Mouse (Mus musculus) liver, embryonic 15.5 days (tissue): Measurements from ENCODE around the gene Clca3a2. TPM values are rescaled to one million over a fixed set of nuclear protein-coding genes. Genes with fewer than 3 reads are reported as not detected.
"Not testable (repeated sequence)": the region's sequence is repeated elsewhere in the genome, so short reads cannot be mapped to it uniquely, and the experiment has no call there.

ENCODE experiments used
- ATAC-seq: fragments of 200-750 bp; cut with Nextera tagmentation; 2 replicates; pipeline ENCODE4 v1.8.0; 2017; ENCODE audit warnings: moderate number of reproducible peaks, mild to moderate bottlenecking, moderate library complexity; ENCODE audit not compliant: insufficient read depth
- H3K27ac ChIP-seq: fragments of 300-500 bp; sonication (generic); replicated peaks from 2 replicates; pipeline ENCODE4 v1.5.1; 2015; ENCODE audit warnings: mild to moderate bottlenecking, inconsistent platforms
- H3K27me3 ChIP-seq: fragments of 300-500 bp; sonication (generic); 2 replicates; pipeline ENCODE4 v1.6.1; 2015; ENCODE audit warnings: mild to moderate bottlenecking, inconsistent platforms
- H3K36me3 ChIP-seq: fragments of 300-500 bp; sonication (generic); replicated peaks from 2 replicates; pipeline ENCODE4 v1.6.1; 2015; ENCODE audit warnings: moderate library complexity, mild to moderate bottlenecking, inconsistent platforms
- H3K4me1 ChIP-seq: fragments of 300-500 bp; sonication (generic); replicated peaks from 2 replicates; pipeline ENCODE4 v1.6.1; 2015; ENCODE audit warnings: inconsistent platforms
- H3K4me2 ChIP-seq: fragments of 300-500 bp; sonication (generic); 2 replicates; pipeline ENCODE4 v1.6.1; 2015; ENCODE audit warnings: moderate library complexity, mild to moderate bottlenecking, inconsistent platforms
- H3K4me3 ChIP-seq: fragments of 300-500 bp; sonication (generic); replicated peaks from 2 replicates; pipeline ENCODE4 v1.5.1; 2015; ENCODE audit warnings: mild to moderate bottlenecking, inconsistent platforms
- H3K9ac ChIP-seq: fragments of 300-500 bp; sonication (generic); 2 replicates; pipeline ENCODE4 v1.6.1; 2015; ENCODE audit warnings: moderate library complexity, mild to moderate bottlenecking, inconsistent platforms
- H3K9me3 ChIP-seq: fragments of 300-500 bp; sonication (generic); replicated peaks from 2 replicates; pipeline ENCODE4 v1.6.1; 2016; ENCODE audit warnings: inconsistent platforms
- WGBS: fragments of 180-500 bp; shearing (Covaris S2); methylation state at CpG from one replicate; pipeline ENCODE4 v1.1.7; 2015; ENCODE audit warnings: mixed read lengths; ENCODE audit not compliant: insufficient replicate concordance; 5-methylcytosine and 5-hydroxymethylcytosine counted together
- polyA plus RNA-seq: library from polyadenylated mRNA; unstranded; fragments of >200 nt; fragmentation: Nextera tagmentation; extraction: Ambion mirVana; gene quantifications from 2 replicates; pipeline ENCODE4 v1.2.1, GENCODE M21; 2015

Clca3a2 gene
- not detected in 2 replicates for polyA plus RNA-seq

- H3K36me3 ChIP-seq, H3K9ac ChIP-seq, H3K4me3 ChIP-seq, H3K9me3 ChIP-seq, H3K27me3 ChIP-seq, H3K4me1 ChIP-seq, ATAC-seq, H3K27ac ChIP-seq, H3K4me2 ChIP-seq: not testable (repeated sequence)
- WGBS, result 58% methylated on average over 6 of the region's 6 CpGs
These were observed at the start of gene Clca3a2 for GRCm38 (mm10) chr3:144819219-144819618. Clca3a2 (minus strand) TSS chr3:144819494.

- 23% methylated on average over 4 of the region's 4 CpGs for WGBS
- H3K27ac ChIP-seq, result no peak overlapping the region
- ATAC-seq, result no peak
- no peaks in the 10 kb centered on the region for H3K4me1 ChIP-seq
- H3K4me3 ChIP-seq, result no peak overlapping the region
- H3K9me3 ChIP-seq, result no peaks in the 10 kb centered on the region
- no peaks in the 10 kb centered on the region for H3K36me3 ChIP-seq
- no peak overlapping the region for H3K9ac ChIP-seq
- no peak overlapping the region for H3K4me2 ChIP-seq
- no peaks in the 10 kb centered on the region for H3K27me3 ChIP-seq
These were observed 30.3 kb upstream of the Clca3a2 start for GRCm38 (mm10) chr3:144849584-144849983.

GRCm38 (mm10) chr3:144849014-144849556, 29.8 kb upstream of the Clca3a2 start, which contains the start of gene Clca3b:
Clca3b (minus strand) TSS chr3:144849357.
- not testable (repeated sequence) for H3K27me3 ChIP-seq, H3K4me2 ChIP-seq, H3K4me1 ChIP-seq, ATAC-seq, H3K9me3 ChIP-seq, H3K4me3 ChIP-seq, H3K36me3 ChIP-seq, H3K27ac ChIP-seq, H3K9ac ChIP-seq
- 69% methylated on average over 9 of the region's 9 CpGs for WGBS

GRCm38 (mm10) chr3:144827257-144827656, 8.0 kb upstream of the Clca3a2 start:
- Histone ChIP-seq H3K4me3 (no peak overlapping the region), H3K9ac (no peak overlapping the region), H3K4me1 (no peaks in the 10 kb centered on the region), H3K9me3 (no peaks in the 10 kb centered on the region), H3K4me2 (no peak overlapping the region), H3K36me3 (no peaks in the 10 kb centered on the region), H3K27ac (no peak overlapping the region), H3K27me3 (no peaks in the 10 kb centered on the region)
- 67% methylated on average over 6 of the region's 6 CpGs for WGBS
- ATAC-seq, result no peak

- 10% methylated on average over 10 of the region's 10 CpGs for WGBS
These were observed 5.9 kb upstream of the Clca3a2 start for GRCm38 (mm10) chr3:144825151-144825550.

GRCm38 (mm10) chr3:144823331-144823730, 4.0 kb upstream of the Clca3a2 start:
- ATAC-seq, result no peak
- Histone ChIP-seq H3K4me1 (no peaks in the 10 kb centered on the region), H3K9ac (no peak overlapping the region), H3K36me3 (no peaks in the 10 kb centered on the region), H3K27ac (no peak overlapping the region), H3K9me3 (no peaks in the 10 kb centered on the region), H3K27me3 (no peaks in the 10 kb centered on the region), H3K4me2 (no peak overlapping the region), H3K4me3 (no peak overlapping the region)
- WGBS, result 71% methylated on average over 5 of the region's 5 CpGs

More at GRCm38 (mm10) chr3:144825151-144825550, 5.9 kb upstream of the Clca3a2 start:
- H3K27ac ChIP-seq, result no peak overlapping the region
- H3K4me3 ChIP-seq, result no peak overlapping the region
- H3K4me2 ChIP-seq, result no peak overlapping the region
- H3K36me3 ChIP-seq, result no peaks in the 10 kb centered on the region
- ATAC-seq, result no peak
- H3K27me3 ChIP-seq, result no peaks in the 10 kb centered on the region
- no peaks in the 10 kb centered on the region for H3K9me3 ChIP-seq
- H3K4me1 ChIP-seq, result no peaks in the 10 kb centered on the region
- H3K9ac ChIP-seq, result no peak overlapping the region

- 33% methylated on average over 1 of the region's 1 CpGs for WGBS
- H3K4me3 ChIP-seq, result no peak overlapping the region
- ATAC-seq, result no peak
These were observed 1.3 kb upstream of the Clca3a2 start for GRCm38 (mm10) chr3:144820632-144821031.

GRCm38 (mm10) chr3:144813336-144813735, 6.0 kb downstream of the Clca3a2 start:
- H3K27ac ChIP-seq, H3K4me1 ChIP-seq, H3K27me3 ChIP-seq, H3K36me3 ChIP-seq, H3K9ac ChIP-seq, H3K4me2 ChIP-seq, ATAC-seq, H3K4me3 ChIP-seq, H3K9me3 ChIP-seq: not testable (repeated sequence)
- 70% methylated on average over 6 of the region's 6 CpGs for WGBS

More at GRCm38 (mm10) chr3:144820632-144821031, 1.3 kb upstream of the Clca3a2 start:
- H3K36me3 ChIP-seq, result no peaks in the 10 kb centered on the region
- H3K9me3 ChIP-seq, result no peaks in the 10 kb centered on the region
- H3K27me3 ChIP-seq, result no peaks in the 10 kb centered on the region
- H3K4me2 ChIP-seq, result no peak overlapping the region
- no peaks in the 10 kb centered on the region for H3K4me1 ChIP-seq
- no peak overlapping the region for H3K27ac ChIP-seq
- no peak overlapping the region for H3K9ac ChIP-seq

GRCm38 (mm10) chr3:144811821-144812220, 7.5 kb downstream of the Clca3a2 start:
- Histone ChIP-seq H3K9me3 (no peaks in the 10 kb centered on the region), H3K4me1 (no peaks in the 10 kb centered on the region), H3K4me3 (no peak overlapping the region), H3K27me3 (no peaks in the 10 kb centered on the region), H3K4me2 (no peak overlapping the region), H3K27ac (no peak overlapping the region), H3K36me3 (no peaks in the 10 kb centered on the region), H3K9ac (no peak overlapping the region)
- ATAC-seq, result no peak
- 26% methylated on average over 3 of the region's 3 CpGs for WGBS

GRCm38 (mm10) chr3:144808153-144808925, 11.0 kb downstream of the Clca3a2 start:
- WGBS, result 51% methylated on average over 16 of the region's 17 CpGs

GRCm38 (mm10) chr3:144806626-144807025, 12.7 kb downstream of the Clca3a2 start:
- not testable (repeated sequence) for H3K4me1 ChIP-seq, H3K9ac ChIP-seq, H3K36me3 ChIP-seq, H3K27me3 ChIP-seq, H3K4me3 ChIP-seq, ATAC-seq, H3K9me3 ChIP-seq, H3K4me2 ChIP-seq, H3K27ac ChIP-seq
- 59% methylated on average over 2 of the region's 2 CpGs for WGBS

More at GRCm38 (mm10) chr3:144808153-144808925, 11.0 kb downstream of the Clca3a2 start:
- not testable (repeated sequence) for H3K4me3 ChIP-seq, H3K27me3 ChIP-seq, H3K4me1 ChIP-seq, H3K4me2 ChIP-seq, H3K27ac ChIP-seq, H3K9ac ChIP-seq, H3K36me3 ChIP-seq, H3K9me3 ChIP-seq, ATAC-seq
